Mouse (Mus musculus) hindbrain, embryonic 14.5 days (tissue): Measurements from ENCODE around the gene Lamc3. TPM values are rescaled to one million over a fixed set of nuclear protein-coding genes. Genes with fewer than 3 reads are reported as not detected.

Source experiments
- ATAC-seq: fragments of 200-750 bp; cut with Nextera tagmentation; 2 replicates; pipeline ENCODE4 v1.8.0; 2017; ENCODE audit warnings: moderate number of reproducible peaks, mild to moderate bottlenecking, moderate TSS enrichment, moderate library complexity; ENCODE audit not compliant: low FRiP score
- DNase-seq: peaks from one replicate; pipeline ENCODE4 v3.0.0-alpha.2; 2015; ENCODE audit warnings: low spot score
- H3K27ac ChIP-seq: fragments of 300-500 bp; sonication (generic); 2 replicates; pipeline ENCODE4 v1.5.1; 2014; ENCODE audit warnings: mild to moderate bottlenecking, moderate library complexity
- H3K27me3 ChIP-seq: fragments of 300-500 bp; sonication (generic); 2 replicates; pipeline ENCODE4 v1.6.1; 2014; ENCODE audit warnings: mild to moderate bottlenecking, low read length, mixed read lengths; ENCODE audit not compliant: control insufficient read depth, insufficient read depth
- H3K36me3 ChIP-seq: fragments of 300-500 bp; sonication (generic); replicated peaks from 2 replicates; pipeline ENCODE4 v1.6.1; 2014; ENCODE audit not compliant: control insufficient read depth, insufficient read depth
- H3K4me1 ChIP-seq: fragments of 300-500 bp; sonication (generic); replicated peaks from 2 replicates; pipeline ENCODE4 v1.6.1; 2014; ENCODE audit warnings: antibody characterized with exemption, low read length, mixed read lengths; ENCODE audit not compliant: control insufficient read depth, insufficient read depth
- H3K4me2 ChIP-seq: fragments of 300-500 bp; sonication (generic); replicated peaks from 2 replicates; pipeline ENCODE4 v1.6.1; 2014; ENCODE audit warnings: mild to moderate bottlenecking, moderate library complexity
- H3K4me3 ChIP-seq: fragments of 300-500 bp; sonication (generic); replicated peaks from 2 replicates; pipeline ENCODE4 v1.5.1; 2014; ENCODE audit warnings: mild to moderate bottlenecking, low read length
- H3K9ac ChIP-seq: fragments of 300-500 bp; sonication (generic); 2 replicates; pipeline ENCODE4 v1.6.1; 2014
- H3K9me3 ChIP-seq: fragments of 300-500 bp; sonication (generic); 2 replicates; pipeline ENCODE4 v1.6.1; 2016; ENCODE audit warnings: low read length; ENCODE audit not compliant: control insufficient read depth
- WGBS: fragments of 180-500 bp; shearing (Covaris S2); extraction: QIAGEN DNeasy Blood & Tissue Kit; methylation state at CpG from one replicate; pipeline ENCODE4 v1.1.7; 2014; 5-methylcytosine and 5-hydroxymethylcytosine counted together
- polyA plus RNA-seq: library from polyadenylated mRNA; unstranded; fragments of >200 nt; fragmentation: Nextera tagmentation; extraction: Ambion mirVana; gene quantifications from 2 replicates; pipeline ENCODE4 v1.2.1, GENCODE M21; 2014

Gene Lamc3
- polyA plus RNA-seq, 1 experiment from 2014 or later, result 6.1 TPM

DNA sequence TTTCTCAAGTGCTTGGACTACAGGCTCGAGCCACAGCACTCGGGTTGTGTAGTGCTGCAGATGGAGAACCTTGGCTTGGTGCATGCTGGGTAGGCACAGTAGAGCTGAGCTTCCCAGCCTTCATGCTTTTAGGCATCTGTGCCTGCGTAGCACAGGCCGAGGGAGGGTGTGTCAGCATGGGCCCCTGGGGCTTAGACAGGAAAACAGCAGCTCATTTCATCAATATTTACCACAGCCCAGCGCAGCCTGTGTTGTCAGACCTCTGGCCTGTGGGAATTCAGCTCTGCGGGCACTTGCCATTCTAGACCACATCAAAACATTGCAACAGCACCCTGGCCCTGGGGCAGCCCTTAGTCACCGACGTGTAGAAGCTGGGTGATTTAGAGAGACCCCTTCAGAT is 31.1 kb upstream of the Lamc3 start:
- no peaks in the 10 kb centered on the region for H3K9me3 ChIP-seq
- no peaks in the 10 kb centered on the region for H3K36me3 ChIP-seq
- no peak overlapping the region for H3K4me3 ChIP-seq
- no peak for ATAC-seq
- H3K4me1 ChIP-seq, result peaks cover 25% of the 10 kb centered on the region
- DNase-seq, result no peak
- no peak overlapping the region for H3K9ac ChIP-seq
- no peak overlapping the region for H3K4me2 ChIP-seq
- 59% methylated on average over 8 of the region's 8 CpGs for WGBS
- H3K27ac ChIP-seq, result no peak overlapping the region
- no peaks in the 10 kb centered on the region; the same call in none of the 2 replicates for H3K27me3 ChIP-seq

DNA sequence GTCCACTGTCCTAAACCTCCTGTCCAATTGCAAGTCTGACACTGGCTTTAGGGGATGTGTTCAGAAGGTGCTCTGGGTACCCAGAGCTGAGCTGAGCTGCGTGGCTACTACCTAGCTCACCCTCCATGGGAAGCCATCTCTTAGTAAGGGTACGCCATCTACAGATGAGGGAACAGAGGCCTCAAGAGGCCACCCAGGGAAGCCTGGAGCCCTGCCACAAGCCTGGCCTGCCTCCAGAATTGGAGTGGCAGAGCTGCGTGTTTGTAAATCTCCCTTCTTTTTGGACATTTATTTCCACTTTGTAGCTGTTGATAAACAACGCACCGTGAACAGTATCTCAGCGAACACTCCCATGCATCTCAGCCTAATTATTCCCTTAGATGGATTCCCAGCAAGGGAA is 29.9 kb upstream of the Lamc3 start:
- Histone ChIP-seq H3K27me3 (no peaks in the 10 kb centered on the region; the same call in none of the 2 replicates), H3K4me2 (no peak overlapping the region), H3K27ac (no peak overlapping the region), H3K9me3 (no peaks in the 10 kb centered on the region), H3K4me1 (peaks cover 25% of the 10 kb centered on the region), H3K4me3 (no peak overlapping the region), H3K36me3 (no peaks in the 10 kb centered on the region), H3K9ac (no peak overlapping the region)
- 55% methylated on average over 6 of the region's 6 CpGs for WGBS
- ATAC-seq, result no peak
- no peak for DNase-seq

GRCm38 (mm10) chr2:31858500-31858899 is 28.6 kb upstream of the Lamc3 start:
- H3K4me2 ChIP-seq, result 0 out of 2 replicates have a peak overlapping the region, but pooled peaks have one; percentile 6
- no peaks in the 10 kb centered on the region for H3K9me3 ChIP-seq
- 0 out of 2 replicates have a peak, but pooled peaks have one; percentile 32 for ATAC-seq
- H3K36me3 ChIP-seq, result no peaks in the 10 kb centered on the region
- DNase-seq, result no peak
- H3K4me1 ChIP-seq, result peaks cover 25% of the 10 kb centered on the region
- no peak overlapping the region for H3K9ac ChIP-seq
- H3K27ac ChIP-seq, result no peak overlapping the region
- H3K4me3 ChIP-seq, result no peak overlapping the region
- no peaks in the 10 kb centered on the region; the same call in 1 of the 2 replicates for H3K27me3 ChIP-seq
- 14% methylated on average over 12 of the region's 12 CpGs for WGBS

GRCm38 (mm10) chr2:31862919-31863318 is 24.2 kb upstream of the Lamc3 start:
- Histone ChIP-seq H3K27ac (no peak overlapping the region), H3K27me3 (no peaks in the 10 kb centered on the region; the same call in 1 of the 2 replicates), H3K36me3 (no peaks in the 10 kb centered on the region), H3K4me1 (peaks cover 27% of the 10 kb centered on the region), H3K4me3 (no peak overlapping the region), H3K4me2 (no peak overlapping the region), H3K9ac (no peak overlapping the region), H3K9me3 (no peaks in the 10 kb centered on the region)
- 77% methylated on average over 1 of the region's 1 CpGs for WGBS
- ATAC-seq, result no peak
- no peak for DNase-seq

- DNase-seq (no peak), ATAC-seq (no peak)
- Histone ChIP-seq H3K4me1 (peaks cover 21% of the 10 kb centered on the region), H3K4me3 (no peak overlapping the region), H3K36me3 (no peaks in the 10 kb centered on the region), H3K27me3 (no peaks in the 10 kb centered on the region), H3K4me2 (no peak overlapping the region), H3K9me3 (no peaks in the 10 kb centered on the region), H3K9ac (no peak overlapping the region), H3K27ac (no peak overlapping the region)
- WGBS, result 92% methylated on average over 1 of the region's 1 CpGs
Measured at GRCm38 (mm10) chr2:31863766-31864165, 23.3 kb upstream of the Lamc3 start.

DNA sequence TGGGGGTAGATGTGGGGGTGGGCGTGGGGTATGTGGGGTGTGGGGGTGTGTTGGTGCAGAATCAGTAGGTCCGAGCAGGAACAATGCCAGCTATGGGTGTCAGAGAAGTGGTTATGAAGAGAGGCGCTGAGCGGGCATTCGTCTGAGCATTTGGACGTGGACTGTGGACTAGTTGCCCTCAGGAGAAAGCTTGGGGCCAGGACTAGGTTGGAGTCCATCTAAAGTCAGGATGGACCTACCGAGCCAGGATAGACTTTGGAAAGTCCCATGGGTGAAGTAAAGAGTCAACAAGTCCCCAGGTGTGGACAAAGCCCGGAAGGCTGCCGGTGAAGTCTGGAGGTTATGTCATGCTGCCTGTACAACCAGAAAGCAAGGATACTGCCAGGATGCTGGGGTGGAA is 22.2 kb upstream of the Lamc3 start:
- H3K27ac ChIP-seq, result no peak overlapping the region
- no peak overlapping the region for H3K4me2 ChIP-seq
- H3K27me3 ChIP-seq, result no peaks in the 10 kb centered on the region
- no peaks in the 10 kb centered on the region for H3K36me3 ChIP-seq
- ATAC-seq (no peak), DNase-seq (no peak)
- 92% methylated on average over 9 of the region's 9 CpGs for WGBS
- no peaks in the 10 kb centered on the region for H3K9me3 ChIP-seq
- no peak overlapping the region for H3K4me3 ChIP-seq
- no peak overlapping the region for H3K9ac ChIP-seq
- H3K4me1 ChIP-seq, result peaks cover 10% of the 10 kb centered on the region

- Histone ChIP-seq H3K4me1 (peaks cover 9% of the 10 kb centered on the region), H3K9ac (no peak overlapping the region), H3K27me3 (no peaks in the 10 kb centered on the region), H3K36me3 (no peaks in the 10 kb centered on the region), H3K9me3 (no peaks in the 10 kb centered on the region), H3K4me3 (no peak overlapping the region), H3K27ac (peak overlapping the region; percentile 51; the same call in 1 of the 2 replicates), H3K4me2 (no peak overlapping the region)
- no peak for DNase-seq
- no peak for ATAC-seq
- WGBS, result 63% methylated on average over 4 of the region's 4 CpGs
Measured at GRCm38 (mm10) chr2:31865322-31865721, 21.8 kb upstream of the Lamc3 start.

DNA sequence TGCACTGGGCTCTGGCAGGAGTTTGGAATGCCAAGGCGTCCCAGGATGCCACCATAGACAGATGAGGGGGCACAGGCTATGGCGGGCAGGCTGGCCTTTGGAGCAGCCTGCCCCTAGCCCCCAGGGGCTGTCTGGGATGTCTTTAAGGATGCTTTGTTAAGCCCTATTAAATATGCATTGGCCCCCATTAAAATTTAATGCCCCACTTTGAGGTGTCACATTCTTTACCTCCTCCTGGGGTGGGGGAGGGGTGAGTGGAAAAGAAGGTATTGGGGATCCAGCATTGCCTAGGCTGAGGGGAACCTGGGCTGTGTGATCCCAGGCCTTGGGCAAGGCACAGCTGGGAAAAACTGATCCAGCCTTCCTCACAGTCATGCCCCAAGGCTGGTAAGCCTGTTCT is 21.3 kb upstream of the Lamc3 start:
- H3K9me3 ChIP-seq, result no peaks in the 10 kb centered on the region
- no peak for ATAC-seq
- H3K36me3 ChIP-seq, result no peaks in the 10 kb centered on the region
- DNase-seq, result no peak
- H3K9ac ChIP-seq, result no peak overlapping the region
- no peaks in the 10 kb centered on the region for H3K27me3 ChIP-seq
- H3K4me1 ChIP-seq, result peaks cover 9% of the 10 kb centered on the region
- peak overlapping the region; percentile 51; the same call in 1 of the 2 replicates for H3K27ac ChIP-seq
- WGBS, result 8% methylated on average over 2 of the region's 2 CpGs
- no peak overlapping the region for H3K4me2 ChIP-seq
- H3K4me3 ChIP-seq, result no peak overlapping the region

- no peak overlapping the region for H3K4me2 ChIP-seq
- ATAC-seq (no peak), DNase-seq (no peak)
- H3K27me3 ChIP-seq, result no peaks in the 10 kb centered on the region
- H3K27ac ChIP-seq, result no peak overlapping the region
- H3K4me3 ChIP-seq, result no peak overlapping the region
- H3K9ac ChIP-seq, result no peak overlapping the region
- 87% methylated on average over 8 of the region's 8 CpGs for WGBS
- H3K4me1 ChIP-seq, result peaks cover 9% of the 10 kb centered on the region
- no peaks in the 10 kb centered on the region for H3K36me3 ChIP-seq
- no peaks in the 10 kb centered on the region for H3K9me3 ChIP-seq
Measured at GRCm38 (mm10) chr2:31867773-31868537, 19.1 kb upstream of the Lamc3 start.
